Mouse (Mus musculus) cerebellum, adult 18-20 months (tissue): Measurements from ENCODE around the gene Aldh1a2.

Source experiments
- DNase-seq, 2 experiments: peaks; one replicate each; pipeline ENCODE4 v3.0.0; 2021

Gene Aldh1a2

GRCm38 (mm10) chr9:71290730-71291129 is 75.1 kb downstream of the Aldh1a2 start:
- DNase-seq: no peak

GRCm38 (mm10) chr9:71295501-71295900 is 79.9 kb downstream of the Aldh1a2 start:
- DNase-seq: no peak

GRCm38 (mm10) chr9:71303594-71303993 is 88.0 kb downstream of the Aldh1a2 start:
- DNase-seq: no peak

- no peak for DNase-seq
Observed at GRCm38 (mm10) chr9:71307106-71307789, 91.7 kb downstream of the Aldh1a2 start.

- no peak for DNase-seq
Observed at GRCm38 (mm10) chr9:71315960-71316359, 100.4 kb downstream of the Aldh1a2 start.

- DNase-seq: no peak
Observed at GRCm38 (mm10) chr9:71317096-71317920, 101.7 kb downstream of the Aldh1a2 start.

GRCm38 (mm10) chr9:71317921-71318241 is 102.3 kb downstream of the Aldh1a2 start:
- DNase-seq: no peak

- DNase-seq: no peak
Observed at GRCm38 (mm10) chr9:71319776-71320175, 104.2 kb downstream of the Aldh1a2 start.

- DNase-seq: no peak
Observed at GRCm38 (mm10) chr9:71320246-71321155, 104.9 kb downstream of the Aldh1a2 start.

- DNase-seq: no peak
Observed at GRCm38 (mm10) chr9:71321436-71321835, 105.8 kb downstream of the Aldh1a2 start.

GRCm38 (mm10) chr9:71321871-71322270 is 106.3 kb downstream of the Aldh1a2 start:
- DNase-seq: no peak

GRCm38 (mm10) chr9:71323303-71323952 is 107.8 kb downstream of the Aldh1a2 start:
- no peak for DNase-seq

- no peak for DNase-seq
Observed at GRCm38 (mm10) chr9:71324060-71324459, 108.5 kb downstream of the Aldh1a2 start.

- DNase-seq: no peak
Observed at GRCm38 (mm10) chr9:71326261-71326660, 110.7 kb downstream of the Aldh1a2 start.

GRCm38 (mm10) chr9:71331661-71332060 is 116.1 kb downstream of the Aldh1a2 start:
- no peak for DNase-seq

GRCm38 (mm10) chr9:71336674-71337073 is 121.1 kb downstream of the Aldh1a2 start:
- DNase-seq: no peak

GRCm38 (mm10) chr9:71337425-71337824 is 121.8 kb downstream of the Aldh1a2 start:
- DNase-seq: no peak

- DNase-seq: no peak
Observed at GRCm38 (mm10) chr9:71340116-71340515, 124.5 kb downstream of the Aldh1a2 start.
